Mouse (Mus musculus) cerebellum, postnatal 36 days (tissue): ENCODE results near the gene Bcl11a.
A peak's percentile ranks its signal among the peaks of the same experiment; 100 is the strongest.

Experiments
- DNase-seq, 2 experiments: peaks; one replicate each; pipeline ENCODE4 v3.0.0; 2021 to 2022; ENCODE audit warnings: mixed read lengths in 2 of 2

Bcl11a gene

DNA sequence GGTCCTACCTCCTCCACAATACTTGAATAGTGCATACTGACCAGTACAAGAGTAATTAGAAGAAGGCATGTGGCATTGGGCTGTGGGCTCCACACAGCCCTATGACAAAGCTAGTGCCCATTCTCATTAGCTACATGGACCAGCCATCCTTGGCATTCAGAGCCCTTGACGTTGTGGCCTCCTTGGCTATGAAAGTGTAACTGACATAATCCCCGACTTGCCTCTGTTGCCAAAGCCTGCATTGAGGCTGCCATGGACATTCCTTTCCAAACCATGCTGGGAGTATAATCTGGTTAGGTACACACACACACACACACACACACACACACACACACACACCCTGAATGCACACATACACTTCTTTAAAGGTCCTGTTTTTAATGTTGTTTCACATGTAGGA lies 81.8 kb downstream of the Bcl11a start:
- no peak for DNase-seq

DNA sequence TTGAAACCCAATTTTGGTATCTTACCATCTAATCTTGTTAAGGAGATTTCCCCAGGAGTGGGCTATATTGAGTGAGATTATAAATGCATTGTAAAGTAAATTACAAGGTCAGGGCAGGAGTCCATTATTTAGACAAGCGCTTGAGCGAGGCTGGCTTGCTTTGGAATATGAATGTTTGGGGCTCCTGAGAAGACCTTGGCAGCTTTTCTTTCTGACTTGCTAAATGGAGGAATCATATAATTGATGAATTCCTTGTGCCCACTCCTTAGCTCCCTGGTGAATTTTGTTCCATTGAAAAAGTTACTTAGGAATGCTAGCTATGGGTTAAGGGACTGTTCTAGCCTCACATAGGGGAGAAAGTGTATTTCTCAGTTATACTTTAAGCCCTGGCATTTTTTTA lies 83.6 kb downstream of the Bcl11a start:
- no peak for DNase-seq

DNA sequence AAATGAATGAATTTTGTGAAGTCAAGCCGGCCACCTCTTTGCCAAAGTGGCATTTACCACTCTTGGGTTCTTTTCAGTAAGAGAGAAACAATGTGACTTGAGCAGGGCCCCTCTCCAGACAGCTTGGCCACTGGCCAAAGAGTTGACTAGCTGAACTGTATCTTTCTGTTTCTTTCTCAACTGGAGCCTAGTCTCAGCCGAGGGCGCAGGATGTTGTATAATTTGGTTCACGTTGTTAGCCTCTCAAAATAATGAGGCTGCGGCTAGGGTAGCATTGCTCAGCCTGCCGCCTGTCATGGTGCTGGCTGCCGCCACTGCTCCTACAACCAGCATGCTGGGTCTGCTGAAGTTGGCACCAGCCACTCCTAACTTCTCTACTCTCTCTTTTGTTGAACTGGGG lies 84.2 kb downstream of the Bcl11a start:
- peak; percentile 8 to 10 for DNase-seq

DNA sequence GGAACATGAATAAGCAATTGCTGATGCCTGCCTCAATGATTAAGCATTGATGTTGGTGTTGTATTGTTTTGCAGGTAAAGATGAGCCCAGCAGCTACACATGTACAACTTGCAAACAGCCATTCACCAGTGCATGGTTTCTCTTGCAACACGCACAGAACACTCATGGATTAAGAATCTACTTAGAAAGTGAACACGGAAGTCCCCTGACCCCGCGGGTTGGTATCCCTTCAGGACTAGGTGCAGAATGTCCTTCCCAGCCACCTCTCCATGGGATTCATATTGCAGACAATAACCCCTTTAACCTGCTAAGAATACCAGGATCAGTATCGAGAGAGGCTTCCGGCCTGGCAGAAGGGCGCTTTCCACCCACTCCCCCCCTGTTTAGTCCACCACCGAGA lies 85.2 kb downstream of the Bcl11a start:
- DNase-seq = no peak

DNA sequence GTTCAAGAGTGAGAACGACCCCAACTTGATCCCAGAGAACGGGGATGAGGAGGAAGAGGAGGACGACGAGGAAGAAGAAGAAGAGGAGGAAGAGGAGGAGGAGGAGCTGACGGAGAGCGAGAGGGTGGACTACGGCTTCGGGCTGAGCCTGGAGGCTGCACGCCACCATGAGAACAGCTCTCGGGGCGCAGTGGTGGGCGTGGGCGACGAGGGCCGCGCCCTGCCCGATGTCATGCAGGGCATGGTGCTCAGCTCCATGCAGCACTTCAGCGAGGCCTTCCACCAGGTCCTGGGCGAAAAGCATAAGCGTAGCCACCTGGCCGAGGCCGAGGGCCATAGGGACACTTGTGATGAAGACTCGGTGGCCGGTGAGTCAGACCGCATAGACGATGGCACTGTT lies 86.2 kb downstream of the Bcl11a start:
- no peak for DNase-seq

DNA sequence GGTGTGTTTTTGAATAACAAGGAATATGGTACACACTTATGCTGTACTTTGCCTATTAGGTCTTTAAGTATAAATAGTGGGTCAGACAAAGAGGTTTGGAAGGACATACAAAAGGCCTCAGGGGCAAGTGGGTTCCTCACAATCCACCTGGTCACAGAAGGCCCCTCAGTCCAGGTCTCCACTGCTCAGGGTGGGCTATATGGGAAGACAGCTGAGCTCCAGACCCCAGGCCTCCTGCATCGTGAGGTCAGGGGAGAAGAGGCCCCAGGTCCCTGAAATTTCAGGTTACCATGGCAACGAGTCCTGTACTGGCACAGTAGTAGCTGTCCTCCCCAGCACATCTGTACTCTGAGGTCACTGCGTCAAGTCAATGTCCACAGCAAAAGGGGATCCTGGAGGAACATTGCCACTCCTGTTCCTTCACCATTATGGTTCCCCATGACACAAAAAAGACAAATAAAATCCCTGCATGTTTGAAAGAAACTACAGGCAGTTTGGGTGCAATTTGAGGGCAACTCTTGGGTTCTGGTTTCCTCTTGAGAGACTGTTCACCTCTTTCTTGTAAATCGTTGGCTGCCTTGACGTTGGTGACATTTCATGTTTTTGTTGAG lies 93.9 kb downstream of the Bcl11a start:
- DNase-seq = no peak

DNA sequence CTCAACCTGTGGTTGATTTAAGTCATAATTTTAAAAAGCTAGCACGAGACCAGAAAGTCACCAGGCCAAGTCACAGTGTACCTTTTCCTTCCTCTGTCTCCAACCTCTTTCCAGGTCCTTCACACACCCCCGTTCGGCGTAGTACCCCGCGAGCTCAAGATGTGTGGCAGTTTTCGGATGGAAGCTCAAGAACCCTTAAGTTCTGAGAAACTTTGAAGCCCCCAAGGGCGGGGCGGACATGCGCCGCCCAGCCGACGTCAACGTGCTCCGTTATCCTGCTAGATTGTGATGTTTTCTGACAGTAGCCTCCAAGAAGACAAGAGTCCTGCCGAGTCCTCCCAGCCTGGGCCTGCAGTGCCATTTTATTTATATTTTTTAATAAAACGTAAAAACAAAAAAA lies 94.7 kb downstream of the Bcl11a start:
- DNase-seq = no peak

DNA sequence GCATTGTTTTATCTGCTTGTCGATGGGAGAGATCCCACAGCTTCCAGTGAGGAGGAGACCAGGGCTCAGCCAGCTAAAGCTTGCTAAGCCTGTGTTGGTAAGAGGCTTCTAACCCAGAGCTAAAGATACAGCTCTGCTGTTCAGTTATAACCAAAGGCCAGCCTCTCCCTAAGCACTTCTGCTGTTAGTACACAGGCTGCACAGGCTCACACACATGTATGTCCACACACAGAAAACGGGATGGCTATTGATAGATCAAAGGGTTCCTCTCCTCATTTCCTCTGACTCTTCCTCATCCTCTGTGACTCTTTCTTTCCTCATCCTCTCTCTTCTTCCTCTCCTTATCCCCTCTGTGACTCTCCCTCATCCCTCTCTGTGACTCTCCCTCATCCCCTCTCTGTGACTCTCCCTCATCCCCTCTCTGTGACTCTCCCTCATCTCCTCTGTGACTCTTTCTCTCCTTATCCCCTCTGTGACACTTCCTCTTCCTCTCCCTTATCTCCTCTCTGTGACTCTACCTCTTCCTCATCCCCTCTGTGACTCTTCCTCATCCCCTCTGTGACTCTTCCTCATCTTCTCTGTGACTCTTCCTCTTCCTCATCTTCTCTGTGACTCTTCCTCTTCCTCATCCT lies 96.4 kb downstream of the Bcl11a start:
- DNase-seq = no peak

DNA sequence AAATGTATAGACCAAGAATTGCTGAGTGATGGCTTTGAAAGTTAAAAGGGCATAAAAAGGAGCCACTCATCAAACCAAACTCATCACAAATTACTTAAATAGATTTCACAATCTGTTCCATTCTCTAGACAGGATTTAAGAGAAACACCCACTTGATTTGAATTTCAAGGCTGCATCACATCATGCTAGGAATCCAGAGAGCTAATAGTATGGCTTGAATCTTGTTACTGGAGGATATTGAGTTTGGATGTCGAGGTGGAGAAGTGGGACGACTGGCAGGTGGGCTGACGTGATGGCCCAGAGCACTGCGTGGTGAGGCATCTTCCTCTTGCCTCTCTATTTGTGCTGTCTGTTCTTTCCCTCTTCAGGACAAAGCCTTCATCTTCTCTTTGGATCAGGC lies 99.6 kb downstream of the Bcl11a start:
- DNase-seq = no peak

DNA sequence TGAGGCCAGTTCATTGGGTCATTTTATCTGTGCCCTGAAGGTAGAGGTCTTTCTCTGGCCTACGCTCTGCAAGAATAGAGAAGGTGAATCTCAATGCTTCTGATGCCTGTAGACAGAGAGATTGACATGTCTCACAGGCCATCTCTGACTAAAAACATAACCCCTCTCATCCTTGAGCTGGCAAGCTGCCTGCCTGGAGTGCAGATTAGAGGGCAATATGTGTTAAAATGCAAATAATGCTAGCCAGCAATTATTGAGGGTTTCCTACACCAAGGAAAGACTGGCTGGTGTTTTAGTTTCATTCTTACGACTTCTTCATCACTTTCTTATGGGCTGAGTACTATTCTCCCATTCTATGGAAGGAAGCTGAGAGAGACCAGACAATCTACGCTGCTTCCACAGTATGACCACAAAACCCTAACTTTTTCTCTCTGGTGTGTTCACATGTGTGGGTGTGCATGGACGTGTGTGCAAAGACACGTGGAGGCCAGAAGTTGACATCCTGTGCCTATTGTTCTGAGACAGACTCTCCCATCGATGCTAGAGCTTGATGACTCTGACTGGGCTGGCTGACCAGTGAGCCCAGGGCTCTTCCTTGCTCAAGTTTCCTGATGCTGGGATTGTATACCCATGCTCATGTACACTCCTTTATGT lies 101.1 kb downstream of the Bcl11a start:
- DNase-seq = no peak

DNA sequence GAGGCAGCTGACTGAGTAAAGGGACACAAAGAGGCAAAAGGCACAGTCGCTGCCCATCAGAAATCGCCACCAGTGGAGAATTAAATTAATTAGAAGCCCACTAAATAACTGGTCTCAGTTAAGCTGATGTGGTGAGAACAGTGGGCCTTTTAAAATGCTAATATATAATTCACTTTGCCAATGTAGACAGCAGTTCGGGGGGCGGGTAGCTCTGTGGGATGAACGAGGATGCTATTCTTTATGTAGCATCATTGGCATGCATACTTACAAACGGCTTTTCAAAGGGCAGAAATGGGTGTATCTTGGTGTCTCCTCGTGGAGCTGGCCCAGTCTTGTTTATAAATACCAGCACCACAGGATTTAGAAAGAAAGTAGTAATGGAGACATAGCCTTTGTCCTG lies 102.2 kb downstream of the Bcl11a start:
- DNase-seq = no peak

DNA sequence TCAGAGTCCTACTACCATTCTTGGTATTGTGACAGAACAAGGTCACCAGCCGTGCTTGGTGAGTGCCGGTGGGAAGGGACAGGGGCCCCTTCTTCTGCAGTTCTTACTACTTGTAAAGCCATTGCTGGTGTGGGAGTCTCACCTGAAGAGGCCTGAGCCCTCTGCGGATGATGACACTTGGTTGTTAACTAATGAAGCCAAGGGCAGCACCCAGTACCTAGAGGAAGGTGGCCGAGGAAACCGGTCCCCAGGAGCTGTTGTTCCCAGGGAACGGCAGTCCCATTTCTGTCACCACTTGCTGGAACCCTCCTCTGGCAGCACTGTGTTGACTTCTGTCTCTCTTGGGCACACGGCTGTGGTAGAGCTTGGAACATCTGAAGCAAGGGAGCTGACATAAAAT lies 105.6 kb downstream of the Bcl11a start:
- DNase-seq = no peak

DNA sequence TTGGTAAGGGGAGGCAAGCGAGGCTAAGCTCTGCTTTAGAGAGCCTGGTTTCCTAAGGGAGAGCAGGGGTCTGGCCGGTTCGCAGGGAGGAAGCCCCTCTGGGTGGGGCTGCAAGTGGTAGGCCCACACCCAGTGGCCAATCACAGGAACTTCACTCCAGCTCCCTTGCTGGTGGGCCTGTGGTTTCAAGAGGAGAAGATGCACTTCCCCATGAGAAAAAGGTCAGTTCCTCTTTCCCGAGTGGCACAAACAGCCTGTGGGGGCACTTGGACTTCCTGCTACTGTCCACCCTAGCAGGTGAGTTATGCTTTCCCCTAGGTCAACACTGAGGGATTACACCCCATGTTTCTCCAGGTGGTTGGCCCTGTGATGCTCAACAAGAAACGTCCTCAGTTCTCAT lies 107.1 kb downstream of the Bcl11a start:
- DNase-seq = no peak

DNA sequence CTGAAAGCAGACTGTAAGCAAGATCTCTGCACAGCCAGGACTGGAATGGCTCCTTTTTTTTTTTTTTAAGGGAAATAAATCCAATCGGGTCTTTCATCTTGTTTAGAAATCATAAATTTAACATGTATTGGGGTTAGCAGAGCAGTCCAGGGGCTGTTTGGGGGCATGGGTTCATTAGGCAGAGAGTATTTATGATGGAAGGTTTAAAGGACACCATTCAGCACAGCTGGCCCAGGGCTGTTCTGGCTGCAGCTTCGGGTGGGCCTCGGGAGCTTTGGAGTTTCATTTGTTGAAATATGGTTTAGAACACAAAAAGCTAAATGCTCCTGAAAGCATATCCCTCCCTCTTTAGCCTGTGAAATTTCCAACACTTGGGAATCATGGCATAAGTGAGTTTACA lies 112.6 kb downstream of the Bcl11a start:
- no peak for DNase-seq

DNA sequence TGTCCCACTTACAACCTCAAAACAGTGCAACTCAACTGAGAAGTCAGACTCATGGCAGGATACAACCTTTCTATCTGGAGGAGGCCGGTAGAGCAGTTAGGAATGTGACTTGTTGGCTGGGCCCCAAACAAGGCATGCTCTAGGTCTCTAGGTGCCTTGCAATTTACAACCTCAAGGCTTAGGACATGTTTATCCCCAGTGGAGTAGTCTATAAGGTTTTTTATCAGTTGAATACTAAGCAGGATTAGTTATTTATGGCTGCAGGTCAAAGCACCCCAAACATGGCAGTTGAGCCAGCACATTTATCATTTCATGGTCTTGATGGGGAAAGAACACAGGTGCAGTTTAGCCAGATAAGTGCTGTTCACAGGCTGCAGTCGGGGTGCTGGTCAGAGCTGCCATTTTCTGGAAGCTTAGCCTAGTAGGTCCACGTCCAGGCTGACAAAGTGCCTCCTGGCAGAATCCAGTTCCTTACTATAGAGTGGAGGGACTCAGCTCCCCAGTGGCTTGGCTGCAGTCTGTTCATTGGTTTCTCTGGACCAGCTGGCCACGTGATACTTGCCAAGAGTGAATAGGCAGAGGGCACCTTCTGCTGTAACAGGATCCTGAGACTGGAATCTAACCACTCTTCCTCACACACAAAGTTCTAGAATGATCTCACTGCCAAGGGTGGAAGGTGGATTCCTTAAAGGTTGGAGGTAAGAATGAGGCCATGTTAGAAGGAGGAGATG lies 118.8 kb downstream of the Bcl11a start:
- DNase-seq = peak in 1 of 2 experiments; percentile 6

DNA sequence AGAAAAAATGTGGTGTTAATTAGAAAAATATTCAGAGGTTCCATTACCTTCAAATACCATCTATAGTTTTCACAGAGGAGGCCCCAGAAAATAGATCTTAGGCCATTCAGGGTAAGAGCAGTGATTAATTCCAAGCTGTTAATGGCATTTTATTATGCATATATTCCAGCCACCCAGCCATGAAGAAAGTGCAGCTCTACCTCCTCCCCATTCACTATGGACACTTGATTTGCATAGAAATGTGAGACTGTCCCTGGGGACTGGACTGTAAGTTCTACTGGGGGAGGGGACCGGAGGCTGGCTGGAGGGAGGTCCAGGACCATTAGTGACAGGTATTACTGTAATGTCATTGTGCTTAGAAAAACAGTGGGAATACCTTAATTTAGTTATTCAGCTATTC lies 119.6 kb downstream of the Bcl11a start:
- DNase-seq = no peak

DNA sequence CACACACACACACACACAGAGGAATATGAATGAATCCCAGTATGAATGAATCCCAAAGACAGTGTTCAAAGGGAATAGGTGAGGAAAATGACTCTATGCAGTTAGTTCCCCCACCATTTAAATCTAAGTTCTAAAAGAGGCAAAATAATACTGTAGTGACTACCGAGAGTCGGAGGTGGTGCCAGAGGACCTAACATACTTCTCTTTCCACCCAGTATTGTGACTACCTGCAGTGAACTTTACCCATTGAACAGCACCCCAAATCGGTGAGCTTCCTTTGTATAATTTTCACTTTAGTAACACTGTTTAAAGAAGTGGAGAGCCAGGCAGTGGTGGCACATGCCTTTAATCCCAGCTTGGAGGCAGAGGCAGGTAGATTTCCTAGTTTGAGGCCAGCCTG lies 121.7 kb downstream of the Bcl11a start:
- no peak for DNase-seq

DNA sequence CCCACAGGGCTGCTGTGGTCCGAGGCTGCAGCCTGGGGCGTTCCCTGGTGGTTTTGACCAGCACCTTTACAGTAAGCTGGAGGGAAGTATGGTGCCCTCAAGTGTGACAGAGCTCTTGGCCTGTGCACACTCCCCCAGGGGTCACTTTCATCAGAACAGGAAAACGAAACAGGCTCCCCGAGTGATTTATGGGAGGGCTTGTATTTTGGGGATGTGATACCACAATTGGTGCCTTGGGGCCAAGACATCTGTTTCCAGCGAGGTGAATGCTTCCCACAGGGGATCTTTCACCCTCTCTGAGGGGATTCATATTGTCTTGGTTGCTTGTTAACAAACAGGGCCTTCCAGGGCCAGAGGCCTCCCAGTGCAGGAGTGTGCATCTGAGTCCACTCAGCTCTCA lies 122.5 kb downstream of the Bcl11a start:
- no peak for DNase-seq

DNA sequence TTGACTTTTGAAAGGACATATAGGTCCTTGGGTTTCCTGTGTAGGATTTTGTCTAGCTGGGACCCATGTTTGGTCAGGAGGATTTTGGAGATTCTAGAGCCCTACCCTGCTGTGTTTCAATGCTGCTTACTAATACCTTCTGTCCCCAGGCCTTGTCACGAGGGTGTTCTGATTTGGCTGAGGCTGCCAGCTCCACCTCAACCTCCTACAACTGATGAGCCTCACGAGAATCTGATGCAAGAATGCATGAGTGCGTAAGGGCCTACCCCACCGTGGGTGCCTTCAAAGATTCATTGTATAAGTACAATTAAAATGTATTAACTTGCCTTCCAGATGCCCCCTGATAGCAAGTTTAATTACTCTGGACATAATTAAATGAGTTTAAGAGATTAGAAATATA lies 123.4 kb downstream of the Bcl11a start:
- DNase-seq = no peak

DNA sequence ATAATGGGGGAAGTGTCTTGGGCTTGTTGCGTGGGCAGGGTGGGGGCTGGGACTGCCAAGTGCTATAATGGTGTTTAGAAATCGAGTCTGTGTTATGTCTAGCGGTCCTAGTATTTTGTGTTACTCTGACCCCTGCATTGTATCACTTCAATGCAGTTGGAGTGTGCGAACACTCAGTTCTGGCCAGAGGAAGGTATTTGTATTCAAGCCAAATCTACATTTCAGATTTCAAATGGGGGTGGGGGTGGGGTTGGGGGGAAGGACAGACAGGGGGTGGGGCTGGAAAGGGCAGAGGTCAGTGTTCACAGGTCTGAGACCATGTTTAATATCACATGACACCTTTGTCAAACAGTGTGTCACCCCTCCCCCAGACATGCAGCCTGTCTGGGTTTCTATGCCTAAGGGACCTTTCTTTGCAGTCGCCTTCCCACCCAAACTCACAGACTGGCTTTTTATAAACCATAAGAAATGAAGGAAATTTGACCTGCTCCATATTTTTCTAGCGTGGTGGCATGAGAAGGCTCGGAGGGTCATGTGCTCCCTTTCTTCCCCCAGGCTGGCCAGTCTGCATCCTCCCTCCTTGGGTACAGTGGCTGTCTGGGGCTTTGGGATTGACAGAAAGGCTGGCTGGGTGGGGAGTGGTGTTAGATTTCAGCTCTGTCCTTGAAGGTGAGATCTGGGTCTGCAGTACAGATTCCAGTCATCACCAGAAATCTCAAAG lies 124.9 kb downstream of the Bcl11a start:
- no peak for DNase-seq

DNA sequence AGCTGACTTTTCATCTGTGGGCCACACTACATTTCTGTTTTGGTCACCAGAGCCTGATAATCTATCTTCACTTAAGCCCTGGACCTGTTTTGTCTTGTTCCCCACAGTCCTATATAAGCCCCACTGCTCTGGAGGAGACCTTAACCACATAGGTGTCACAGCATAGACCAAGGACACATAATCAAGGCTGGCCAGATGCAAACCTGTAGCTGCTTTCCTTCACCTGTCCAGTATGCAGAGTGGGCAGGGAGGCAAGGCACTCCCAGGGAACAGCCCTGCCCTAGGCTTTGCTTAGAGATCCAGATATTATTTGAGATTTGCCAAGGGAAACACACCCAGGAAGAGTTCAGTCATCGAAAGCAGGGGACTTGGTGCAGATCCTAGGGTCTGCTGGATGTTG lies 125.6 kb downstream of the Bcl11a start:
- DNase-seq = no peak

DNA sequence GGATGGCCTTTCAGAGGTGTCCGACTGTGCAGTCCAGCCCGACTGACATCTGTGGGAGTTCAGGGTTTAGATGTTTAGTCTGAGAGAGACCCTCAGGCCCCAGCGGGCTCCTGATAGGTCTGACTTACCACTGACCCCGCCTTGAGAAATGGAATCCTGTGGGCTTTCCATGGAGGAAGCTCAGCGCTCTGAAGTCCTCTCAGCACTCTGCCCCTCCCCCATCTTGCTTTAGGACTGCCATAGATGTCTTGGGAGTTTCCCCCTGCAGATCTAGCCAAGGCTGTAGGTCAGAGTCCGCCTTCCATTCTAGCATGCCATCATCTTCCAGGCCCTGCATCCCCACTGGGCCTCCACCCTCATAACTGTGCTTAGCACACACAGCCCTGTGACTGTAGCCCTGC lies 131.1 kb downstream of the Bcl11a start:
- DNase-seq = no peak

DNA sequence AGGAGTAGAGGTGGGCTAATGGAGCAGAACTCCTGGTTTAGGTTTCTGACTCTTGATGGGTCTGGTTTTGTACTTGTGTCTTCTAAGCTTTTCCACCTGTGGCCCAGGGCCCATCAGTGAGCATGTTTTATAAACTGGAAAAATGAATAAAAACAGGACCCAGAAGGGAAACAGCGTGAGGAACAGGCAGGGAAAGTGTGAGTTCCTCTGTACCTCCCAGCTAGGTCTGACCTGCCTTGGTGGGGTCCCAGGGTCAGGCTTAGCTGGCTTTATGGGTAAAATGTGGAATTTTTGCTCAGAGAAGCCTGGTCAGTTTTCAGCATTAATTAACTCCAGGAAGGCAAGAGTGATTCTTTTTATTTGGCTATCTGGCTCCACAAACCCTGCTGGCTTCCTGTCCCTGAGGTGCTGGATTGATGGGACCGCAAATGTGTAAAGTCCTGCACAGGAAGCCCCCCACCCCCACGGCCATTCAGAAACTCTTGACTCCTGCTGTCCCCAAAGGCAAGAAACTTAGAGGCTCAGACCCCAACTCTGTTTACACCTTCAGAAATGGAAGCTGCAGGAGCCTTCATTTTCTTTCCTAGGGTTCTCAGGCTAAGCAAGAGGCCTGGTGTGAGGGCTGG lies 136.8 kb downstream of the Bcl11a start:
- no peak for DNase-seq
